Mouse (Mus musculus) left cerebral cortex, postnatal 36 days (tissue): ENCODE measurements around the gene 4930519P11Rik. TPM values are rescaled to one million over a fixed set of nuclear protein-coding genes. Genes with fewer than 3 reads are reported as not detected.

Experiments used
- DNase-seq, 2 experiments: peaks; one replicate each; pipeline ENCODE4 v3.0.0; 2021 to 2022; ENCODE audit warnings: low spot score in 2 of 2, mixed read lengths in 1 of 2
- intact Hi-C: fragments of 180-260 bp; cut with DNase I; formaldehyde crosslinking; loops from one replicate; pipeline ENCODE4 v1.15.1; 2025
- total RNA-seq, 2 experiments: library from RNA; stranded (reverse); gene quantifications; 2 replicates each; pipeline ENCODE4 v1.2.3; 2021

The 4930519P11Rik gene
- total RNA-seq, 2 experiments from 2014 or later: not detected

DNA sequence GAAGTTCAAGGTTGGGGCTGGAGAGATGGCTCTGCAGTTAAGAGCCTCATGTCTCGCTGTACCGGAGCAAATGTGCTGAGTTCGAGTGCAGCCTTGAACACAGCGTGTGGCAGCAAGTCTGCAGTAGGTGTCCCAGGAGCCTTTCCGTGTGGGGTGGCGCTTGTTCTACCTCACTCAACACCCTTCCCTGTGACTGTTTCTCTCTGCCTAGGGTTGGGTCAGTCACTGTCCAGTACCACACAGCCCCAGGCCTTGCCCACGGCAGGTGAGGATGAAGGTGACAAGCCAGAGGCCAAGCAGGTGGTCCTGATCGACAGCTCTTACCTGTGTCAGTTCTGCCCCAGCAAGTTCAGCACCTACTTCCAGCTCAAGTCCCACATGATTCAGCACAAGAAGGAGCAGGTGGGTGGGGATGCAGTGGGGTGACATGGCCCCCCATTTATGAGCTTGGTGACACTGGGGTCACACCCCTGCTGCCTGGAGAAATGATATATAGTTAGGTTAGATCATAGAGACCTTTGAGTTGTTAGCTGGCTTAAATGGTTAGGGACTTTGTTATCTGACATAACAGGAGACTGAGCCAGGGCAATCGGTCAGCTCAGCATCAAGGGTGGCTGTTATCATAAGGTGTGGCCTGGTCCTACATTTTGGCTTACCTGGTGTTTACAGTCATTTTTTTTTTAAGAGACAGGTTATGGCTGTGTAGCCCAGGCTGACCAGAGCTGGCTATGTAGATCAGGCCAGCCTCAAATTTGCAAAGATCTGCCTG is 20.8 kb upstream of the 4930519P11Rik start:
- DNase-seq: no peak
- intact Hi-C loops: no loop called here

DNA sequence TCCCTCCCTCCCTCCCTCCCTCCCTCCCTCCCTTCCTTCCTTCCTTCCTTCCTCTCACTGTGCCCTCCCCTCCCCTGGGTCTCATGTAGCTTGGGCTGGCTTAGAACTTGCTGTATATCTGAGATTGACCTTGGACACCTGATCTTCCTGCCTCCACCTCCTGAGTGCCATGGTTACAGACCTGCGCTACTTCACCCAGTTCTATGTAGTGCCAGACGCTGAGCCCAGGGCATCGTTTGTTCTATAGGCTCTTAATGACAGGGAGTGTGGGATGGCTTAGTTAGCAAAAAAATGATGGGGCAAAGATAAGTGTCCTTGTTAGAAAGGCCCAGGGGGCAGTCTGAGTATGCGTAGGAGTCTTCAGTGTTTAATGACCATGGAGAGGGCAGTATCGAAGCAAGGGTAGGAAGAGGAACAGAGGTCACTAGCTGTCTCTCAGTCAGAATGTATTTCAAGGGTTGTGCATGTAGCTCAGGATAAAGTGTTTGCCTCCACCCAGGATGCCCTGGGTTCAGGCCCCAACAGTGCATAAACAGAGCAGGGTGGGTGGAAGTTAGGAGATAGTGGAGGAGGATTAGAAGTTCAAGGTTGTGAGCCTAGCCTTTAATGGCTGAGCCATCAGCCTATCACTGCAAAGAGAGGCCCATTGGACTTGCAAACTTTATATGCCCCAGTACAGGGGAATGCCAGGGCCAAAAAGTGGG is 20.0 kb upstream of the 4930519P11Rik start:
- intact Hi-C loops: no loop called here
- no peak for DNase-seq

DNA sequence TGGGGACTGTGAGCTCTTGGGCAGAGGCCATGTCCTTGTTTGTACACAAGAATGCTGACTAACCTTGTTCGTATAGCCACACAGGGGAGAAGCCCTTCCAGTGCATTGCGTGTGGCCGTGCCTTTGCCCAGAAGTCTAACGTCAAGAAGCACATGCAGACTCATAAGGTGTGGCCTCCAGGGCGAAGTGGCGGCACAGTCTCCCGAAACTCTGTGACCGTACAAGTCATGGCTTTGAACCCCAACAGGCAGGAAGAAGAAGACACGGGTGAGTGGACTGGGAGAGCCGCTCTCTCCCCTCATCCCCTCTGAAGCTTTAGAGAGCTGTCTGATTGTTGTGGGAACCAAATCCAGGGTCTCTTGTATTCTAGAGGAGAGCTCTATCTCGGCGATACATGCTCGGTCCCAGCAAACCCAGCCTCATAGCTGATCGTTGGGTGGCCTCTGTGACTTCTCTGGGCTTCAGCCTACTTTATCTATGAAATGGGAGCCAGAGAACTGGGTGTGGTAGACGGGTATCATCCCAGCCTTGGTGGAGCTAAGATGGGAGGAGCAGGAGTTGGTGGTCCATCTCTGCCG is 19.1 kb upstream of the 4930519P11Rik start:
- DNase-seq: no peak
- intact Hi-C loops: no loop called here

DNA sequence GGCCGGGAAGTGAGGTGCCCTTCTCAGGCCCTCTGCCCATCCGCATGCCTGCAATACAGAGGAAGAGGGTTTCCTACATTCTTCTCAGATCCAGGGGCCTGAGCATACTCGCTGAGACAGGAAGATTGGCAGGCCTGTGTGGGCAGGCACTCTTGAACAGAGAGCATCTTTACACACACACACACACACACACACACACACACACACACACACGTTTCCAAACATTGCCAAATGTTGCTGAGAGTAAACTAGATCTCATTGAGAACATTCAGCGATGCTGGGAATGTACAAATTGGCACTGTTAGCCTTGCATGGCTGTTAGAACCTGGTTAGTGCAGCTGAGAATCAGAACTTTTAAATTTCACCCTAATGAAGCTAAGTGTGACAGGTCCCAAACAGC is 17.3 kb upstream of the 4930519P11Rik start:
- intact Hi-C loops: no loop called here
- DNase-seq: no peak

DNA sequence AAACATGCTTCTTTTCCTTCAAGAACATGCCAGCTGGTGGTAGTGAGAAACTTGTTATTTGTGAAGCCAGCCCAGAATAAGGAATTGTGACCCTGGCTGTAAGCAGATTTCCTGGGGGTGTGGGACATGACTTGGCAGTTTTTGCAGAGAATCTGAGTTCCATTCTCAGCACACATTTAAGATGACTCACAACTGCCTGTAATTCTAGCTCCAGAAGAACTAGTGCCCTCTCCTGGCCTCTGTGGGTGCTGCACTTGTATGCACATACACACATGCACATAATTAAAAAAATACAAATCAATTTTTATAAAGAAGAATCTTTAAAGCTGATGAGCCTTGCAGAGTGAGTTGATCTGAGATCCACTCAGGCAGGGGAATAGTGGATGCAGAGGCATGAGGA is 10.9 kb upstream of the 4930519P11Rik start:
- DNase-seq: no peak
- intact Hi-C loops: no loop called here

DNA sequence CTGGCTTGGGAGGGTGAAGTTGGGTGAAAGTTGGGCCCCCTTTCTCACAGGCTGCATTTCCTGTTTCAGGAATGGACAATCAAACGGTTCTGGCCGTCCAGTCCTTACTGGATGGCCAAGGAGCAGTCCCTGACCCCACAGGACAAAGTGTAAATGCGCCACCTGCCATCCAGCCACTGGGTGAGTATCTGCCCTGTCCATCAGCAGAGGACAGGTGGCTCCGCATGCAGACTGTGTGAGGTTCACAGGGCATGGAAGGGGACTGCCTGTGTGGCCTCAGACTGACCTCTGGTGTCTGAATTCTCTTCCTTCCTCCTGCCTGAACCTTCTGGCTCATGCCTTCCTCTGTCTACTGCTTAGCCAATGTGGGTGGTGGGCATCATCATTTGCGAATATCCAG is 8.4 kb upstream of the 4930519P11Rik start:
- no peak for DNase-seq
- intact Hi-C loops: no loop called here

DNA sequence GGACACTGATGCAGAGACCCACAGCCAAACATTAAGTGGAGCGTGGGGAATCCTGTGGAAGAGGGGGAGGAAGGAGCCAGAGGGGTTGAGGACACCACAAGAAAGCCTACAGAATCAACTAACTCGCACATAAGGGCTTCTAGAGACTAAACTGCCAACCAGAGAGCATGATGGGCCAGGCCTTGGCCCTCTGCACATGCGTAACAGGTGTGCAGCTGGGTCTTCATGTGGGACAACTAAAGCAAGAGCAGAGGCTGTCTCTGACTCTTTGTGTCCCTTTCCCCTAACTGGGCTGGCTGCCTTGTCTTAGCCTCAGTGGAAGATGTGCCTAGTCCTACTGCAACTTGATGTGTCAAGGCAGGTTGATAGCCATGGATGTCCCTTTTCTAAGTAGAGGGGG is 3.8 kb upstream of the 4930519P11Rik start:
- DNase-seq: no peak
- intact Hi-C loops: no loop called here

DNA sequence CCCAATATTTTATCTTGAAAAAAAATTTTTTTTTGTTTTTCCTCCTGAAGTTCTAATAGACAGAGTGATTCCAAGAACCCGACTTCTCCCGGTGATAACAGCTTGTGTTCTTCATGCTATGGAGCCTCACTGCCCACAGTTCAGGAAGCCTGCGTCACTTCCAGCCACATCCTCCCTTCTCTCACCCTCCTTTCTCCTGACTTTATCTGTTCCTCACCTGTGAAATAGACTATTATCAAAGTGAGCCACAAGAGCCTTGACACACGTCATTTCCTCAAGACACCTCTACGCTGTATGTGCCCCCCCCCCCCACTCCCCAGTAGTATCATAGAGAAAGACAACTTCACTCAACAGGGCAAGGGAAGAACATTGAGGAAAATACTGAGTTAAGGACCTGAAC is 2.4 kb upstream of the 4930519P11Rik start:
- DNase-seq: no peak
- intact Hi-C loops: no loop called here

DNA sequence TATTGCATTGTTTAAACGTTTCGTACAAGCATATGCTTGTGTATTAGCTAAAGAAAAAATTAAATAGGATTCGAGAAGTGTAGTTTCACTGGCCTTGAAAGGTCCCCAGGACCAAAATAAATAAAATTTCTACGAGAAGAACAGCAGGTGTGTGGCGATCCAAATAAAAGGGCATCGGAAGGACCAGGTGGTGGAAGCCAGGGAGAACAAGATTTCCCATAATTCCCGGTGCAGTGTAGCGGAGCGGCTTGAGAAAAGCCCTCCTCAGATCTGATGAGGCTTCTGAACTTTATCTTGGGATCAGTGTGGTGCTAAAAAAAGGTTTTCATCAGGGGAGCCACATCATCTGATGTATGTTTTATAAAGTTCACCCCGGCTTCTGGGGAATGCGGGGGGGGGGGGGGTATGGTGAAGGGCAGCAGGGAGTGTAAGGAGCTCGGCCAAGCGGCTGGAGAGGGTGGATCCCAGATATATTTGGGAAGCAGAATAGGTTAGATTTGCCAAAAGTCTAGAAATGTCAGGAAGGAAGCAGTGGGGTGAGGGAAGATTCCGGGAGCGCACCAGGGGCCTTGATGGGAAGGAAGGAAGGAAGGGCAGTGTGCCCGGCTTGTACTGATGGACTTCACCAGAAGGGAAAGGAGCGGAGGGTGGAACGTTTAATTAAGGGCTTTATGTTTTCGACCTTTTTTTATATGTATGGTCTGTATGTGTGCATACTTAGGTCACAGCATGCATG is 1.8 kb upstream of the 4930519P11Rik start:
- intact Hi-C loops: loop anchor here (5.0 kb wide), 1 partner anchor 203 kb away; no protein-coding TSS in a partner anchor
- DNase-seq: no peak

DNA sequence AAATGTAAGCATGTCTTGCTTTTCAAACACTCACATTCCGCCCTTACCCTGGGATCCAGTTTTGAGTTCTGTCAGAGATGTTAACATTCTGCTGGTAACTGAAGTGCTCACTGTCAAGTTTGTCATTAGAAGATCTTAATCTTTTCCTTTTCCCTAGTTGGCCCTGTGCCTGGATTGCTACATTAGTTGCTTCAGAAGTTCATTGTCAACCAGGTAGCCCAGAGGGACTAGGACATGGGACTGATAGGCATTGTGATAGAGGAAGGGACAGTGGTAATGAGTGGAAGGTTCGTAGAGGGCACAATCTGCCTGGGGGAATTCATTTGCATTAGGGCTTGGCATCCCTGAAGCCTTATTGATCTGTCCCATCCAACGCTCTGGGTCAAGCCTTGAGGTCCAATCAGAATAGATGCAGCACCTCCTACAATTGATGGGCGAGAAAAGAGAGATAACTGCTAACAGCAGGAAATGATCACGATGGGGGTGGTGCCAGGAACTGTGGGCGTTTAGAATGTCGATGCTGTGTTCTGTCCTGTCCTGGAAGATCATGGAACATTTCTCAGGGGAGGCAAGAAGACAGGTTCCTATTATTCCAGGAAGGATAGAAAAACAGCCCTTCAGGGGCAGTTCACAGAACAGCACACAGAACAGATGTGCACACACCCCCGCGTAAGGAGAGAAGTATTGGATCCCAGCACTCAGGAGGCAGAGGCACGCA is 4.0 kb downstream of the 4930519P11Rik start:
- no peak for DNase-seq
- intact Hi-C loops: no loop called here

DNA sequence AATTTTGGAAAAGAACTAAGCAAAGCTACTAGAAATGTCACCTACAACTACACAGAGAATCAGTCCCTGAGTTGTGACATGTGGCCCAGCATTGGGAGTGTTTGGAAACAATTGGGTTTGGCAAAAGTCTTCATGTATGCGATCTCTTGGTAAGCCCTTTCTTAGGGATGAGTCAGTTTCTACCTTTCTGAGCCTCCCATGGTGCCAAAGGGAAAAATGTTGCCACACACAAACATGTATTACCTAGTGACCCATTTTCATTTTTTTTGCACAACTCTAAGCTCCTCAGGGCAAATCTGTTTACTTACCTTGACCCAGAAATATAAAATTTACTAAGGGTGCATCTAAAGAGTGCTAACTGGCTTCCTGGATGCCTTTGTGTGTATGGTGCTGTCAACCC is 6.3 kb downstream of the 4930519P11Rik start:
- intact Hi-C loops: no loop called here
- DNase-seq: no peak

DNA sequence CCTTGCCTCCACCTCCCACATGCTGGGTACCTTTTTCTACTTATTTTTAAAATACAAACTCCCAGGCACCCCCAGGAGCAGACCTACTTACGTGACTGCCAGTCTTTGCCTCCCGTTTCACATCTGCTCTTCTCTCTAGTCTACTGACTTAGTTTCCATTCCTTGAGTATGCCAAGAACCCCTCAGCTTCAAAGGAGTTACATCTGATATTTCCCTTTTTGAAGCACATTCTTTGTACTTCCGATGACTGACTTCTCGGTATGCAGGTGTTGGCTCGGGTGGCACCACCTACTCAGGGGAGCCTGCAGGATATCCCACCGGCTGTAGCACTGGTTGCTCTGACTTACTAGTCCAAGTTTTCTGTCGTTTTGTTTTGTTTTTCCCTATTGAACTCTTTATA is 9.1 kb downstream of the 4930519P11Rik start:
- DNase-seq: no peak
- intact Hi-C loops: no loop called here

DNA sequence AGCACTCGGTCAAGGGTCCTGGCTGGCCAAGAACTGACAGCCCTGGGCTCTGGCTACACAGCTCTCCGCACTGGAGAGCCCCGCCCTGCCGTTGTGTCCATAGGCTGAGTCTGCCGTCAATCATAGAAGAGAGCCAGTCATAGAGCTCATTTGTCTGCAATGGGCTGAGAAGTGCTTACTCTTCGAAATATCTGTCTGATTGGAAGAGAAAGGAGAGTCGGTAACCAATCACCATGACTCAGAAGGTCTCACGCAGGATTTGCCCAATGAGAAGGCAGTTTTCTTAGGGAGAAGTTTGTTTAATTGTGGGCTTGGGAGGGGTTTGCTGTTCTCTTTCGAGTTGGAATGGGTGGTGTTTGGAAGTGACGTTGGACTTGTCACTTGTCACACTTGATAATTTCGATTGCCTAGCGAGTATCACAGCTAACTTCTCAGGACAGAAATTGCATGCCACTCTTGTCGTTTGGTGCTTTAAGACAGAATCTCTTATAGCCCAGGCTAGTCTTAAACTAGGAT is 9.5 kb downstream of the 4930519P11Rik start, which contains the start of gene Pxmp4:
Pxmp4 (minus strand) TSS at position 71 of the 516 bp plus-strand sequence.
- DNase-seq: peak; percentile 98 to 99
- intact Hi-C loops: no loop called here

DNA sequence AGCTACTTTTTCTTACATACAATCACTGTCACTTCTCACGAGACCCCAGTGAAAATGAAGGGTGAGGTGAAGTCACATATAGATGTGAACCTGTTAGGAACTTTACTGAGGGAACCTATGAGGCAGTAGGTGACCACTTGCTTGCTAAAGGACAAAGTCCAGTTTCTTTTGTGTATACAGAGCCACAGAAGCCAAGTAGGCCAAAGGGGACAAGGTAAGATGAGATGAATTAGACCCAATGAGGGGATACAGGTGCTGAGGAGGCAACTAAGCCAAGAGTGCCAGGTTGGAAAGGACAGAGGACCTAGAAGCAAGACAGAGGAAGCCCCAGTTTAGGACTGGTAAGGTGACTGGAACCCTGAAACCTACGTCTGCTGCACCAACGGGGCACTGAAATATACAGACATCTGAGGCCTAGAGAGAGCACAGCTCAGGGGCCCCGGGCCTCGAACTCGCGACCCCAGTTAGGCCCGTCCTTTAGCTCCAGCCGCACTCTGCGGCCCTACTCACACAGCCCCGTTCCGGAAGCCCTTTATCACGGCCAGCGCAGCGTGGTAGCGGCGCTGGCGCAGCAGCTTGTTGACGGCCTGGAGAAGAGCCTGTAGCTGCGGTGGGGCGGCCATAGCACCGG is 10.1 kb downstream of the 4930519P11Rik start:
- no peak for DNase-seq
- intact Hi-C loops: no loop called here

DNA sequence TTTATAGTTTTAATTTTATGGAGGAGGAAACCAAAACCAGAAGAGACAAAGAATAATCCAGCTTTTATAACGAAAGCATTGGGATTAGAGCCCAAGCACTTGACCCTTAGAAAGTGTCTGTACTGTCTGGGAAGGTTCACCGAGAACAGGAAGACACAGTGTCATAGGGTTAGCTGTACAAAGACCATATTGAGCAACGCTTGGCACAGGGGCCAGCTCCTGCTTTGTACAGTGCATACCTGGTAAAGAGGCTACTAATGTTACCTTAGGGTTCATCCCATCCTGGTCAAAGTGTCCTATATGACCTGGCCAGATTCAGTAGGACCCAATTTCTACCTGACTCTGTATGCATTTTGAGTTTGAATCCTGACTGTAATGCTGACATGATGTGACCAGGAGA is 11.9 kb downstream of the 4930519P11Rik start:
- no peak for DNase-seq
- intact Hi-C loops: no loop called here

DNA sequence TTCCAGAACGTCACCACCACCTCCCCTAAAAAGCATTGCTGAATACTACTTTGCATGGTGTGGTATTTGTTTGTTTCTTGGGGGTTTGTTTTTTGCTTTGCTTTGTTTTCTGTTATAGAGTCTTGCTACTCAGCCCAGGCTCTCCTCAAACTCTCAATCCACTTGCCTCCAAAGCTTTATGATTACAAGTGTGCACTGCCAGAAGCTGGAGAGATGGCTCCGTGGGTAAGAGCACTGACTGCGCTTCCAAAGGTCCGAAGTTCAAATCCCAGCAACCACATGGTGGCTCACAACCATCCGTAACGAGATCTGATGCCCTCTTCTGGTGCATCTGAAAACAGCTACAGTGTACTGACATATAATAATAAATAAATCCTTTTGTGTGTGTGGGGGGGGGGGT is 12.7 kb downstream of the 4930519P11Rik start:
- intact Hi-C loops: no loop called here
- DNase-seq: no peak

DNA sequence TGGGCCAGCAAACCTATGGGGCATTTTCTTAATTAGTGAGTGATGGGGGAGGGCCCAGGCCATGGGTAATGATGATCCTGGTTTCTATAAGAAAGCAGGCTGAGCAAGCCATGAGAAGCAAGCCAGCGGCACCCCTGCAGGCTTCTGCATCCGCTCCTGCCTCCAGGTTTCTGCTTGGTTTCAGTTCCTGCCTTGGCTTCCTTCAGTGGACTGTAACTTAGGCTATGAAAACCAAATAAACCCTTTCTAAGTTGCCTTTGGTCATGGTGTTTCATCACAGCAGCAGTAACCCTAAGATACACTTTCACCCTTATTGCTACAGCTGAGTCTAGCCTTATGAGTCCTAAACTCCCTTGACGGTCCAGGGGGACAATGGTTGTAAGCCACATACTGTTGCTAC is 15.8 kb downstream of the 4930519P11Rik start:
- intact Hi-C loops: no loop called here
- no peak for DNase-seq

DNA sequence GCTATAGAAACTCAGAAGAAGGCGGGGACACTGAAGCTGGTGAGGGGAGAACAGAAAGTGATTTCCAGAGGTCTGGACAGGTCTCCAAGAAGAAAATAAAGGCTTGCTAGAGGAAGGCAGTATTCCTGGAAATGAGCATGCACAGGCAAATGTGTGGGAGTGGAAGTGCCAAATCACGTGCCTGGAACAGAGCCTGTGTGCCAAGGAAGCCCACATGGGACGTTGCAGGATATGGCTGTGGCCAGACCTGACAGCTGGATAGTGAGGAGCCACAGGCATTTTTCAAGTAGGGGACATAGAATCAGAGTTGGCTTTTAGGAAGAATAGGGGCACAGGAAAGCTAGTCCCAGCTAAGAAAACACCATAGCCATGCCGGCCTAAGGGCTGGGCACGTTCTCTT is 17.5 kb downstream of the 4930519P11Rik start:
- intact Hi-C loops: no loop called here
- DNase-seq: peak in 1 of 2 experiments; percentile 37

DNA sequence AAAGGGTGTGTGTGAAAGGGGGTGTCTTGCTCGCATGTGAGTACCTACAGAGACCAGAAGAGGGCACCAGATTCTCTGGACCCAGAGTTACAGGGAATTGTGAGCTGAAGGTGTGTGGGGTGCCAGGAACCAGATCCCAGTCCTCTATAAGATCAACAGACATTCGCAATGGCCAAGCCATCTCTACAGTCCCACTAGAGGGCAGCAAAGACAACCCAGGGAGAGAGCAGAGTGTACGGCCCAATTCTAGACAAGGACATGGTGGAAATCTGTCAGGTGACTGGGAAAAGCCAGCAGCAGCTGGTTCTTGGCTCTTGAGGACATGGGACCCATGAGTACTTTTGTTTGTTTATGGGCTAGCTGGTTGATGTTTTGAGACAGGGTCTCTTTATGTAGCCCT is 20.2 kb downstream of the 4930519P11Rik start:
- intact Hi-C loops: no loop called here

More for the DNA sequence above, 20.2 kb downstream of the 4930519P11Rik start:
- DNase-seq: no peak
